Mouse (Mus musculus): ENCODE data around the gene Astl.

GRCm38 (mm10) chr2:127398738-127399137, 60.3 kb downstream of the Astl start:
- TF ChIP-seq CTCF (IDR thresholded peaks at IDR 0.05; ENCODE audit: low read depth) (no peak), EP300 (IDR thresholded peaks at IDR 0.05; ENCODE audit: low read depth) (no peak)
